Mouse (Mus musculus): Measurements from ENCODE around the gene Cntfr.

GRCm38 (mm10) chr4:41710229-41710628, 13.3 kb upstream of the Cntfr start:
- TF ChIP-seq CTCF (IDR thresholded peaks at IDR 0.05; ENCODE audit: low read depth): peak; percentile 50
- TF ChIP-seq EP300 (optimal IDR thresholded peaks at IDR 0.05): no peak
